Mouse (Mus musculus) ES-Bruce4 (cell line): ENCODE data around the gene Ube2d3. TPM values are rescaled to one million over a fixed set of nuclear protein-coding genes. Genes with fewer than 3 reads are reported as not detected.
"Not testable (repeated sequence)": the region's sequence is repeated elsewhere in the genome, so short reads cannot be mapped to it uniquely, and the experiment has no call there.

Source experiments
- H3K27ac ChIP-seq: 2 replicates; pipeline ENCODE4 v1.5.1; 2012; ENCODE audit warnings: low read length, inconsistent platforms; ENCODE audit not compliant: insufficient read depth
- H3K27me3 ChIP-seq: 2 replicates; pipeline ENCODE4 v1.6.1; 2012; ENCODE audit warnings: mild to moderate bottlenecking, low read length, inconsistent platforms; ENCODE audit not compliant: control insufficient read depth, poor library complexity, insufficient read depth, severe bottlenecking
- H3K36me3 ChIP-seq: 2 replicates; pipeline ENCODE4 v1.6.1; 2012; ENCODE audit warnings: inconsistent platforms, mild to moderate bottlenecking, low read length, moderate library complexity; ENCODE audit not compliant: control insufficient read depth, poor library complexity, insufficient read depth, severe bottlenecking
- H3K4me1 ChIP-seq: one replicate; pipeline ENCODE4 v1.8.1; 2011; ENCODE audit warnings: low read length; ENCODE audit not compliant: control insufficient read depth, insufficient read depth
- H3K4me3 ChIP-seq: 2 replicates; pipeline ENCODE4 v1.5.1; 2011; ENCODE audit warnings: low read depth, mild to moderate bottlenecking, low read length
- H3K9ac ChIP-seq: 2 replicates; pipeline ENCODE4 v1.6.1; 2012; ENCODE audit warnings: low read depth, mild to moderate bottlenecking, inconsistent platforms; ENCODE audit not compliant: poor library complexity, severe bottlenecking
- H3K9me3 ChIP-seq: replicated peaks from 2 replicates; pipeline ENCODE4 v1.6.1; 2012; ENCODE audit warnings: mild to moderate bottlenecking, low read length, inconsistent platforms; ENCODE audit not compliant: control insufficient read depth, poor library complexity, insufficient read depth, severe bottlenecking
- CTCF ChIP-seq: IDR thresholded peaks from one replicate; pipeline ENCODE4 v1.8.1; 2011; ENCODE audit warnings: low read depth, low read length
- EP300 ChIP-seq: IDR thresholded peaks from 2 replicates; pipeline ENCODE4 v1.6.1; 2011; ENCODE audit warnings: low read depth, low read length; ENCODE audit not compliant: insufficient read depth
- POLR2A ChIP-seq: IDR thresholded peaks from one replicate; pipeline ENCODE4 v1.8.1; 2011; ENCODE audit warnings: low read length; ENCODE audit not compliant: insufficient read depth
- polyA plus RNA-seq: library from polyadenylated mRNA; stranded (reverse); fragments of >200 nt; gene quantifications from 2 replicates; pipeline ENCODE4 v1.2.4, GENCODE M21; 2011; ENCODE audit warnings: low read depth; ENCODE audit not compliant: missing spikeins, insufficient read depth, insufficient read length

The Ube2d3 gene
- polyA plus RNA-seq, 1 experiment, result 516 TPM

- no peak for TF ChIP-seq POLR2A
- TF ChIP-seq CTCF, result no peak
- no peak for TF ChIP-seq EP300
- Histone ChIP-seq H3K4me3 (no peak overlapping the region), H3K36me3 (peaks cover 7% of the 10 kb centered on the region), H3K9me3 (no peaks in the 10 kb centered on the region), H3K27me3 (no peaks in the 10 kb centered on the region), H3K4me1 (no peaks in the 10 kb centered on the region), H3K9ac (no peak overlapping the region), H3K27ac (no peak overlapping the region)
These were observed 31.2 kb downstream of the Ube2d3 start for GRCm38 (mm10) chr3:135469146-135469545.

DNA sequence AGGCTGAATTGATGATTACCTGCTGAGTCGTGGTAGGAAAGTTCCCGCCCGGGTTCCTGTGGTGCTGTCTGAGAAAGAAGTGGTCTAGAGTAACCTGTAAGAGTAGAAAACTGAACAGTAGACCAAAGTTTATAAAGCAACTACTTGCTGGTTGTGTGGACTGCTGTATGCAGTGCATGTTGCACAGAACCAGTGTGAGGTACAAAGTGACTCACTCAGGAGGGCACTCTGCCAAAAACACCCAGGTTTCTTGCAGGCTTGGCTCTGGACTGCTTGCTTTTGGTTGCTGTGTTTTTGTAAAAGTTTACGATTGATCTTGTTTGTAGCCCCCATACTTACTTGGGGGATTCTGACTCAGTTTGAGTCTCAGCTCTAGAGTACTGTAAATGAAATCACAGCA lies 32.0 kb downstream of the Ube2d3 start:
- no peaks in the 10 kb centered on the region for H3K4me1 ChIP-seq
- no peak overlapping the region for H3K9ac ChIP-seq
- no peaks in the 10 kb centered on the region for H3K9me3 ChIP-seq
- no peak overlapping the region for H3K27ac ChIP-seq
- TF ChIP-seq CTCF (no peak), POLR2A (no peak), EP300 (no peak)
- no peak overlapping the region for H3K4me3 ChIP-seq
- H3K27me3 ChIP-seq, result no peaks in the 10 kb centered on the region
- H3K36me3 ChIP-seq, result no peaks in the 10 kb centered on the region; the same call in 1 of the 2 replicates

DNA sequence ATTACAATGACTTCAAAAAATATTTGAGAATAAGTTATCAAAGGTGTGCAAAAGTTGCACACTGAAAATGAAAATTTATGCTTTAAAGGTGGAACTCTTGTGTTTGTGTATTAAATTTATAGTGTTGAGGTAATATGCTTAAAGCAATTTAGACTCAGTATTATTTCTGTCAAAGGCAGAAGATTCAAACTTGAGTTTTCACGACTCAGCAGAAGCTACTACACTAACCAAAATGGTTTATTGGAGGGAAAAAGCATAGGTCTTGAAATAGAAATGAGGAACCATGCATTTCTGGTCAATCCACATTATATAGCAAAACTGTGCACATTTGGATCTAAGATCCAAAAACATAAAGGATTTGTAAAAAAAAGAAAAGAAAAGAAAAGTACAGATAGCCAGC lies 32.9 kb downstream of the Ube2d3 start:
- H3K9me3 ChIP-seq, result no peaks in the 10 kb centered on the region
- no peak overlapping the region for H3K27ac ChIP-seq
- H3K27me3 ChIP-seq, result no peaks in the 10 kb centered on the region
- no peaks in the 10 kb centered on the region for H3K4me1 ChIP-seq
- H3K9ac ChIP-seq, result no peak overlapping the region
- TF ChIP-seq POLR2A, result no peak
- no peak for TF ChIP-seq EP300
- no peak for TF ChIP-seq CTCF
- no peaks in the 10 kb centered on the region; the same call in 1 of the 2 replicates for H3K36me3 ChIP-seq
- no peak overlapping the region for H3K4me3 ChIP-seq

DNA sequence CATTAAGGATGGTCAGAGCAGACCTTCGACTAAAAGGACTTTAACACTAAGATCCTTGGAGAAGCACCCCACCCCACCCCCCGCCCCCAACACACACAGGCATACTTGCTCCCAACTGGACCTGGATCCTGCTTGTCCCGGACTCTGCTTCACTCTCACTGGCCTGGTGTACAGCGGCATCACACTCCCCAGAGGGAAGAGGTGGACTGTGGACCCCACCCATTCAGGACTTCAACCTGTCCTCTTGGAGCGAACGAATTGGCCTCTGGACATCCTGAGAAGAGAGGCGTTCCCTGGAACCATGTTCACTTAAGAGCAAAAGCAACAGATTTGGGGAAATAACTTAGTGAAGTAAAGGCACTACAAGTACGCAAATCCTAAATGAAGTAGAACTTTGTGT lies 37.1 kb downstream of the Ube2d3 start:
- TF ChIP-seq CTCF (no peak), POLR2A (no peak), EP300 (no peak)
- Histone ChIP-seq H3K36me3 (no peaks in the 10 kb centered on the region; the same call in 1 of the 2 replicates), H3K27ac (no peak overlapping the region), H3K4me3 (no peak overlapping the region), H3K9me3 (no peaks in the 10 kb centered on the region), H3K9ac (no peak overlapping the region), H3K27me3 (no peaks in the 10 kb centered on the region), H3K4me1 (no peaks in the 10 kb centered on the region)

GRCm38 (mm10) chr3:135476286-135476685 lies 38.3 kb downstream of the Ube2d3 start:
- no peak overlapping the region for H3K27ac ChIP-seq
- no peaks in the 10 kb centered on the region for H3K4me1 ChIP-seq
- H3K9ac ChIP-seq, result no peak overlapping the region
- no peak for TF ChIP-seq POLR2A
- no peak overlapping the region for H3K4me3 ChIP-seq
- H3K9me3 ChIP-seq, result no peaks in the 10 kb centered on the region
- H3K27me3 ChIP-seq, result no peaks in the 10 kb centered on the region
- no peaks in the 10 kb centered on the region for H3K36me3 ChIP-seq

- no peak overlapping the region for H3K4me3 ChIP-seq
- no peak overlapping the region for H3K27ac ChIP-seq
- no peak overlapping the region for H3K9ac ChIP-seq
- H3K4me1 ChIP-seq, result no peaks in the 10 kb centered on the region
- H3K36me3 ChIP-seq, result no peaks in the 10 kb centered on the region
- TF ChIP-seq POLR2A (no peak), CTCF (no peak), EP300 (no peak)
- H3K27me3 ChIP-seq, result no peaks in the 10 kb centered on the region
- no peaks in the 10 kb centered on the region for H3K9me3 ChIP-seq
These were observed 39.0 kb downstream of the Ube2d3 start for GRCm38 (mm10) chr3:135476977-135477376.

- not testable (repeated sequence) for H3K9me3 ChIP-seq, H3K27ac ChIP-seq, H3K27me3 ChIP-seq, H3K36me3 ChIP-seq, H3K9ac ChIP-seq, H3K4me3 ChIP-seq, H3K4me1 ChIP-seq
These were observed 41.1 kb downstream of the Ube2d3 start for GRCm38 (mm10) chr3:135479090-135479489.
